Mouse (Mus musculus): ENCODE data around the gene Olfr1423.
A peak's percentile ranks its signal among the peaks of the same experiment; 100 is the strongest.
"Not testable (repeated sequence)": the region's sequence is repeated elsewhere in the genome, so short reads cannot be mapped to it uniquely, and the experiment has no call there.

The Olfr1423 gene

GRCm38 (mm10) chr19:12041217-12041616 is at the start of gene Olfr1423:
Gene Olfr1423, minus strand, starts transcription at chr19:12041317.
- no peak for DNase-seq

- DNase-seq: not testable (repeated sequence)
Observed at GRCm38 (mm10) chr19:12077631-12078030, 36.5 kb upstream of the Olfr1423 start, which contains the start of gene Olfr1425. Gene Olfr1425, minus strand, starts transcription at chr19:12077731.

GRCm38 (mm10) chr19:12069546-12069945 is 28.4 kb upstream of the Olfr1423 start:
- not testable (repeated sequence) for DNase-seq

- not testable (repeated sequence) for DNase-seq
Observed at GRCm38 (mm10) chr19:12067806-12068205, 26.7 kb upstream of the Olfr1423 start.

- not testable (repeated sequence) for DNase-seq
Observed at GRCm38 (mm10) chr19:12062582-12062981, 21.5 kb upstream of the Olfr1423 start, which contains the start of gene Olfr1424. Gene Olfr1424, minus strand, starts transcription at chr19:12062682.

GRCm38 (mm10) chr19:12043163-12043562 is 2.0 kb upstream of the Olfr1423 start:
- no peak for DNase-seq

DNA sequence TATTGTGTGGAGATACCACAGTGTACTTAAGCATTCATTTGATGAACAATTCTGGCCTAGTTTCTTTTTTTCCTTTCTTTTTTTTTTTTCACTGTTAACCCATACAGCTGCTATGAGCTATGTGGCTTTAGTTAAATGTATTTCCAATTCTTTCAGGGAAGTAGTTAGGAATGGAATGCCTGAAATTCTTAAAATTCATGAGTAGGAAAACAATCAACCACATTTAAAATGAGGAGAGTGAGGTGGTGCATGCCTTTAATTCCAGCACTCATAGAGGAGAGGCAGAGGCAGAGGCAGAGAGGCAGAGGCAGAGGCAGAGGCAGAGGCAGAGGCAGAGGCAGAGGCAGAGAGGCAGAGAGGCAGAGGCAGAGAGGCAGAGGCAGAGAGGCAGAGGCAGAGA is 3.4 kb downstream of the Olfr1423 start:
- DNase-seq: no peak

GRCm38 (mm10) chr19:12026606-12027005 is 14.5 kb downstream of the Olfr1423 start:
- DNase-seq: peak; percentile 18

DNA sequence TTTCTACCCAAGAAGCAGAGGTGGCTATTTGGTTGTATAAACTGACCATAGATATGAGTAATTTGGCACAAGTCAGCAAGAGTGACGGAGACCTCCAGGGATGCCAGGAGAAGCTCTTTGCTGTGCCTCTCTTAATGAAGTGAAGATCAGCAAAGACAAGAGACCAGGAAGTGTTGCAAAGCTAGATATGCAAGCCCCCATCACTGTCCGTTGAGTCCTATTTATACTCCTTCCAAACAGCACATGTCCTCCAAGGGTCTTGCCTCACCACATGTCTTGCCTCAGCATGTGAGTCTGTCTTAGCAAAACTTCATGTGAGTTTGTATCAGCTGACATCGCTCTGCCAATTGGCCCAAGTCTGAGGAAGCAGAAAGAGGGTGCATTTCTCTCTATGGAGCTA is 15.8 kb downstream of the Olfr1423 start:
- no peak for DNase-seq

DNA sequence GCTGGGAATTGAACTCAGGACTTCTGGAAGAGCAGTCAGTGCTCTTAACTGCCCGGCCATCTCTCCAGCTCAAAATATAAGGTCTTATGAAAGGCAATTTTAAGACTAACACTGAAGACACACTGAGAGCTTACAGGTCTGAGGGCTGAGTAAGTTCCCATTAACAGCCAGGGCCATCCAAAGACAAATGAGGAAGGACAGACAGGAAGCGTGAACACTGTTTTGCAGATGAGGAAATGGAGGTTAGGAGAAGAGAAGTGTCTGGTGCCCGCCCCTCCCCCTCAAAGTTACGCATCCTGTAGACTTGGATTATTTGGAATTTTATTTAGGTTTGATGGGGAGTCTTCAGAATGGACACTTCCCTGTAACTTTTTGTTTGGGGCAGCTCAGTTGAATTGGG is 17.0 kb downstream of the Olfr1423 start:
- DNase-seq: no peak

DNA sequence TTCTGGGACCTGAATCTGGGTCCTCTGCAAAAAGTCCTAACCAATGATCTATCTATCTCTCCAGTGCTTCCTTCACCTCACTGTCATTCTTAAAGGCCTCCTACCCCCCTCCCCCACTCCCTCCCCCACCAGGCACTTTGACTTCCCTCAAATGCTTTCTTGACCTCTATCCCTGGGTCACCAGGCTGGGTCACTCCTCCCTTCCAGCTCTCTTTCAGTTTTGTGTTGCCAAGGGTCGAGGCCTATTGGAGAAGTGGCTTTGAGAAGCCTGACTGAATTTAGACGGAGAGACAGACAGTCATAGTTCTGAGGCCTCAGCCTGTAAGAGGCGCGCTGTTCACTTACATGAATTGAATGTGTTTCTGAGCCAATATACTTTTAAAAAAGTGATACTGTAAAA is 24.9 kb downstream of the Olfr1423 start:
- DNase-seq: no peak

DNA sequence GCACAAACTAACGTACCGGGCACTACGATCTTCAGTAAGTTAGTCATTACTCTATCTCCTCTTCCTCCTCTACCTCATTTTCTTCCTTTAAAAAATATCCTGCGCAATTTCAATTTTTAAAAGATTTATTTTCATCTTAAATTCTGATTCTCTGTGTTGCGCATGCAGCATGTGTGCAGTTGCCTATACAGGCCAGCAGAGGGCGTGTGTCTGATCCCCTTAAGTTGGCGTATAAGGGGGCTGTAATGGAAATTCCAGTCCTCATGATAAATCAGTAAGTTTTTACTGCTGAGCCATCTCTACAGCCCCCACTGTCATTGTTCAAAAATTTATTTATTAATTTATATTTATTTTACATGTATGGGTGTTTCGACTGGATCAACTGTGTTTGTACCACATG is 25.4 kb downstream of the Olfr1423 start:
- DNase-seq: peak; percentile 16

- DNase-seq: peak; percentile 58
Observed at GRCm38 (mm10) chr19:12013228-12013627, 27.9 kb downstream of the Olfr1423 start.

DNA sequence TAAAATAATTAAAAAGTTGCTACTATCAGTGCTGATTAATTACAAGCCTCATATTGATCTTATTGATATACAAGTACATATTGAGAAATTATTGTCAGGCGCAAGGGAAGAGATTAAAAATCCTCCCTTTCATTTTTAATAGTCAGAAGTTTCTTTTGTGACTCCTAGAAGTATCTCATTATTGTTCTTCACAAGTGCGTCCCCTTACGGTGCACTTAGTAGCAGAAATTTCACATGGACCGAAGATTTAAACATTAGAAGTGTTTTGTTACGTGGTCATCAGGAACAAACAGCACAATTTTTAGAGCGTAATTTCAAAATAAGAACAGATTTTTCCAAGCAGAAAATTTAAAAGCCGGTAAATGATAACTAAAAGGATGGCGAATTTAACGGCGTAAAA is 28.5 kb downstream of the Olfr1423 start:
- DNase-seq: no peak

- peak; percentile 90 for DNase-seq
Observed at GRCm38 (mm10) chr19:12011560-12012556, 29.3 kb downstream of the Olfr1423 start.

- DNase-seq: peak; percentile 79
Observed at GRCm38 (mm10) chr19:12010916-12011559, 30.1 kb downstream of the Olfr1423 start.

DNA sequence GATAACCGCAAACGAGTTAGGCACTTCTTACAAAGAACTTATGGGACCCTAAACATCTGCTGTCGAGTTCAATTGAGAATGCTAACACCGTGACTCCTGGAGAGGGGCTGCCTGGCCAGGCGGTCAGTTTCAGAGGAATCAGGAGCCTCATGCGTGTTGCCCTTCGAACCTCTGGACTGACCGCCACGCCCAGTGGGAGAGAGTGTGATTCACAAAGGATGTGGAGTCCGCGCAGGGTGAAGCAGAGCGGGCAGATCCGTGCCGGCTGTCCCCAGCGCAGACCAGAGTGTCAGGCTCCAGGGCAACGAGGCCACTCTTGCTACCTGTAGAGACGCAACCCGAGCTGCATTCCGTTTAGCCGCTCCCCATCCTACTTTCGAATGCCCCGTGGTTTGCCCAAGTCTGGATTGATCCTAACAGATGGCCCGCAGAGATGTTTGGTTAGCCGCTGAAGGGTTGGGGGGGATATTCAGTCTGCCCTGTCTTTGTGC is 30.8 kb downstream of the Olfr1423 start:
- DNase-seq: peak; percentile 57

- peak; percentile 79 for DNase-seq
Observed at GRCm38 (mm10) chr19:12009501-12010280, 31.4 kb downstream of the Olfr1423 start.

GRCm38 (mm10) chr19:12008410-12009380 is 32.4 kb downstream of the Olfr1423 start:
- no peak for DNase-seq

GRCm38 (mm10) chr19:12007105-12007931 is 33.8 kb downstream of the Olfr1423 start:
- DNase-seq: peak; percentile 31
